Mouse (Mus musculus) adrenal gland, postnatal 14 days (tissue): ENCODE data around the gene Got1. TPM values are rescaled to one million over a fixed set of nuclear protein-coding genes. Genes with fewer than 3 reads are reported as not detected.
"Not testable (repeated sequence)": the region's sequence is repeated elsewhere in the genome, so short reads cannot be mapped to it uniquely, and the experiment has no call there.

Source experiments
- DNase-seq: peaks from one replicate; pipeline ENCODE4 v3.0.0; 2021; ENCODE audit warnings: mixed read lengths
- total RNA-seq: library from RNA; stranded (reverse); gene quantifications from 2 replicates; pipeline ENCODE4 v1.2.3, GENCODE M21; 2021

Gene Got1
- total RNA-seq, 1 experiment from 2014 or later, result 213 TPM

- peak; percentile 37 for DNase-seq
These were observed 2.4 kb downstream of the Got1 start for GRCm38 (mm10) chr19:43521996-43522395.

- DNase-seq, result no peak
These were observed 3.0 kb downstream of the Got1 start for GRCm38 (mm10) chr19:43521362-43521761.

- no peak for DNase-seq
These were observed 4.0 kb downstream of the Got1 start for GRCm38 (mm10) chr19:43520402-43520801.

- no peak for DNase-seq
These were observed 5.2 kb downstream of the Got1 start for GRCm38 (mm10) chr19:43519226-43519625.

- no peak for DNase-seq
These were observed 6.1 kb downstream of the Got1 start for GRCm38 (mm10) chr19:43518261-43518660.

GRCm38 (mm10) chr19:43517808-43518207 lies 6.6 kb downstream of the Got1 start:
- no peak for DNase-seq

- DNase-seq, result no peak
These were observed 7.1 kb downstream of the Got1 start for GRCm38 (mm10) chr19:43517320-43517719.

- no peak for DNase-seq
These were observed 7.9 kb downstream of the Got1 start for GRCm38 (mm10) chr19:43516397-43517035.

- DNase-seq, result no peak
These were observed 8.6 kb downstream of the Got1 start for GRCm38 (mm10) chr19:43515668-43516396.

GRCm38 (mm10) chr19:43513874-43514273 lies 10.5 kb downstream of the Got1 start:
- DNase-seq, result no peak

- peak; percentile 67 for DNase-seq
These were observed 12.5 kb downstream of the Got1 start for GRCm38 (mm10) chr19:43511621-43512620.

- DNase-seq, result no peak
These were observed 13.8 kb downstream of the Got1 start for GRCm38 (mm10) chr19:43510436-43511220.

- DNase-seq, result no peak
These were observed 19.0 kb downstream of the Got1 start for GRCm38 (mm10) chr19:43505441-43505840.

- DNase-seq, result not testable (repeated sequence)
These were observed 20.8 kb downstream of the Got1 start for GRCm38 (mm10) chr19:43503593-43503992.

GRCm38 (mm10) chr19:43502630-43503029 lies 21.8 kb downstream of the Got1 start:
- no peak for DNase-seq

- no peak for DNase-seq
These were observed 25.5 kb downstream of the Got1 start for GRCm38 (mm10) chr19:43498874-43499273.

- no peak for DNase-seq
These were observed 27.0 kb downstream of the Got1 start for GRCm38 (mm10) chr19:43497440-43497839.

GRCm38 (mm10) chr19:43495846-43496245 lies 28.6 kb downstream of the Got1 start:
- peak; percentile 66 for DNase-seq

GRCm38 (mm10) chr19:43494914-43495313 lies 29.5 kb downstream of the Got1 start:
- DNase-seq, result no peak

GRCm38 (mm10) chr19:43493878-43494277 lies 30.5 kb downstream of the Got1 start:
- no peak for DNase-seq

- not testable (repeated sequence) for DNase-seq
These were observed 31.1 kb downstream of the Got1 start for GRCm38 (mm10) chr19:43493316-43493715.

GRCm38 (mm10) chr19:43487429-43487828 lies 37.0 kb downstream of the Got1 start:
- peak; percentile 33 for DNase-seq
